Mouse (Mus musculus) cerebellum, adult 11 months (tissue): ENCODE results near the gene Zpr1.
"Not testable (repeated sequence)": the region's sequence is repeated elsewhere in the genome, so short reads cannot be mapped to it uniquely, and the experiment has no call there.

ENCODE experiments used
- DNase-seq: peaks from one replicate; pipeline ENCODE4 v3.0.0; 2022

Zpr1 gene

GRCm38 (mm10) chr9:46268343-46268873, 4.5 kb upstream of the Zpr1 start, which contains the start of gene Apoa5:
Gene Apoa5 (plus strand): TSS chr9:46268633.
- DNase-seq, result no peak

DNA sequence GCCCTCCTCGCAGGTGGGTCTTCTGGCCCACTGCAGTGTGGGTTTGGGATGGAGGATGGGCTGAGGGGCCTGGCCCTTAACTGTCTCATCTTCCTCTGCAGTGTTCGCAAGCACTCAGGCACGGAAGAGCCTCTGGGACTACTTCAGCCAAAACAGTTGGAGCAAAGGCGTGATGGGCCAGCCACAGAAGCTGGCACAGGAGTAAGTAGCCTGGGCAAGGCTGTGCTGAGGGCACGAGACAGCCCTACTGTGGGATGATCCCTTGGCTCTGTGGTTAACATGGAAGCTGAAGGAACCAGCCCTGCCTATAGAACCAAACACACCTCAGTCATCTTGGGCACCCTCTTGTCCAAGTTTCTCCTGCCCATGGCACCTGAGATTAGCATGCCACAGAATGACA, 3.7 kb upstream of the Zpr1 start:
- DNase-seq, result no peak

- DNase-seq, result no peak
These were observed 2.1 kb upstream of the Zpr1 start for GRCm38 (mm10) chr9:46270782-46271181.

DNA sequence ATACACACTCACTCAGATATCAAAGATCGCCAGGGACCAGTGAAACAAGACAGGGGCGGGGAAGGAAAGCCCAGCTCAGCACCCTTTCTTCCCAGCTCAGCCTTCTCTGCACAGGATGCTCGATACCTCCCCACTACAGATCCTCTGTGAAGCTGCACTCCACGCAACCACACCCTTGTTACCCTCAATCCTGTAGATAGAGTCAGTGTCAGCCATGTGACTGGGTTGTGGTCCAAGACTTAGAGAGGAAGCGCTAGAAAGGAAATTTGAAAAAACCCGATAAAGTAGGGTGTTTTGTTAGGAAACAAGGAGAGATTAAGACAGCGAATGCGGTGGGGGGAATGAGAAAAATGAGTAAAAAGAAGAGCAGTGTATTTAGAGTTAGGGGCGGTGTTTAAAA, 794 bp upstream of the Zpr1 start:
- DNase-seq, result no peak

- no peak for DNase-seq
These were observed 1.6 kb downstream of the Zpr1 start for GRCm38 (mm10) chr9:46274494-46274893.

DNA sequence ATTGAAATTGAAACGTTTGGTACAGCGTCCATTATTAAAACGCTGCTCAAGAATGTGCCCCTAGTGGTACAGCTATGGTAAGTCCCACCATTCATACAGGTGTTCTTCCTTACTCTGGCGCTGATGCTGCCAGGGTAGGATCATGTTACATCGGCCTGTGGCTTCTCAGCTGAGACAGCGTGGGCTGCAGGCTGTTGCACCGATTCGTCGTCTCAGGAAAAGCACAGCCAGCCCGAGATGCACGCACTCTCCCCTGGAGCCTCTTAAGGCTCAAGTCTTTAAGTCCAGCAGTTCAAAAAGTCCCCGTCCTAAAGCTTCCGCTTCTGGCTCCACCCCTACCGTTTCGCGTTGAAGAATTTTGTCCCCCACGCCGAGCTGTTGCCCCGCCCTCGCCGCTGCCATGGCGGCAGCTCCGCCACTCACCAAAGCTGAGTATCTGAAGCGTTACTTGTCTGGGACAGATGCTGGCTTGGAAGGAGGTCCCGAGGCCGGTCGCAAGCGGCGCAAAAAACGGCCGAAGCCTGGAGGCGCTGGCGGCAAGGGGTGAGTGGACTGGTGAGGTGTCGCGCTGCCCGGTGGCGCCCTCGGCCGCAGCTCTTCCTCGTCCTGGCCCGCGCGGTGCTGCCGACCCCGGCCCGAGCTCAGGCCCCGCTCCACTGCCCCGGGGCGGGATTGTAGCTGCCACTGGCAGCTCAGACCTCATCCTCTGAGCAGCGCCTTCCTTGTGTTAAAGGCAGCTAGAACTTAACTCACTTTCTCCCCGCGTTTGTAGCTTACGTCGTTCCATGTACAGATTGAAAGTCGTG, 10.0 kb downstream of the Zpr1 start, which contains the start of gene Bud13:
Gene Bud13 (plus strand): TSS at position 378 of the 806 bp plus-strand sequence.
- peak; percentile 88 for DNase-seq

DNA sequence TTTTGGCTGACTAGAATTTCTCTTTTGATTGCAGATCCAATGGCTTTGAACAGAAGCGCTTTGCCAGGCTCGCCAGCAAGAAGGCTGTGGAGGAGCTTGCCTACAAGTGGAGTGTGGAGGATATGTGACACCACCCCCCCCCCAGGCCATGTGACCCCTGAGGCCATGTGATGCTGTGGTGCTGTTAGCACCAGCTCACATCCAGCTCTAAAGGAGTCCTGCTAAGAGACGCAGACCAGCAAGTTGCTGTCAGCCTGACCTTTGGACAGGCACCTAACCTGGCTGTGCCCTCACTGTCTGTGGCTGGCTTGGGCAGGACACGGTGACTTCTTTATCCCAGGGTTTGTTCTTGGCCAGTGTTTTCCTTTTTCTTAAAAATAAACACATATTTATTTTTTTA, 25.5 kb downstream of the Zpr1 start:
- no peak for DNase-seq

- peak; percentile 27 for DNase-seq
These were observed 29.3 kb downstream of the Zpr1 start for GRCm38 (mm10) chr9:46302142-46302541.

GRCm38 (mm10) chr9:46309121-46309520, 36.3 kb downstream of the Zpr1 start:
- no peak for DNase-seq

- peak; percentile 78 for DNase-seq
These were observed 41.6 kb downstream of the Zpr1 start for GRCm38 (mm10) chr9:46314507-46314906.

GRCm38 (mm10) chr9:46314921-46315320, 42.1 kb downstream of the Zpr1 start:
- no peak for DNase-seq

- DNase-seq, result no peak
These were observed 43.0 kb downstream of the Zpr1 start for GRCm38 (mm10) chr9:46315807-46316365.

DNA sequence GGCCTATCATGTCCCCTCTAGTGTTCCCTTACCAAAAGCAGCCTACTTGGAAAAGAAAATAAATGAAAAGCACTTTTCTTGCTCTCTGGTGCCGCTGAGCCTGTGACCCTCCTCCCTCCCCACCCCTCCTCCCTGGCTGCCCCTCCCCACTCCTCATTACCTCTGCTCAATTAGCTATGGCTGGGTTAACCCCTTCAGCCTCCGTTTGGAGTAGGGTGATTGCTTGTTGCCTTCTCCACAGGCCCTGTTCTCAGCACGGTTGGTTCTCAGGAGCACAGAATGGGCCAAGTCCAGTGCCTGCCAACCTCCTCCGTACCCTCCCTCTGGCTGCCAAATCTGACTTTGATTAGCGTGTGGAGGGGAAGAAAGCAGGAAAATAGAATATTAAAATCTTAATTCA, 43.5 kb downstream of the Zpr1 start:
- no peak for DNase-seq

DNA sequence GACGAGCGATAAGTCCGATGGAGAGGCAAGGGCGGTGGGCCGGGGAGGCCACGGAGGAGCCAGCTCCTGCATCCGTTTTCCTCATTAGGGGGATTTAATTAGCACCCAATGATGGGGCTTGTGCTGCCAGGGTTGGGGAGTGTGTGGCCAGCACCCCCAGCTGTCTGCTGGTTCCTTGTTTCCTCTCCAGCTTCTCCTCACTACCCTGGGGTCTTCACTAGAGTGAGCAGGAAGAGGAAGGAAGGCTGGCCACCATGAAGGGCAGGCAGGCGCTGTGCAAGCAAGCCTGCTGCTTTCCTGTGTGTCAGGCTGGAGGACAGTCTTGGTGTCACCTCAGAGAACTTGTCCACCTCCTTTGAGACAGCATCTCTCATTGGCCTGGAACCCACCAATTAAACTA, 44.0 kb downstream of the Zpr1 start:
- no peak for DNase-seq

- no peak for DNase-seq
These were observed 45.1 kb downstream of the Zpr1 start for GRCm38 (mm10) chr9:46317957-46318356.

GRCm38 (mm10) chr9:46319886-46320285, 47.0 kb downstream of the Zpr1 start, which contains the start of gene 4931429L15Rik:
Gene 4931429L15Rik (minus strand): TSS chr9:46319986.
- not testable (repeated sequence) for DNase-seq

GRCm38 (mm10) chr9:46320461-46320860, 47.6 kb downstream of the Zpr1 start:
- no peak for DNase-seq

- no peak for DNase-seq
These were observed 54.0 kb downstream of the Zpr1 start for GRCm38 (mm10) chr9:46326694-46327405.

GRCm38 (mm10) chr9:46327706-46328571, 55.1 kb downstream of the Zpr1 start:
- DNase-seq, result peak; percentile 44

DNA sequence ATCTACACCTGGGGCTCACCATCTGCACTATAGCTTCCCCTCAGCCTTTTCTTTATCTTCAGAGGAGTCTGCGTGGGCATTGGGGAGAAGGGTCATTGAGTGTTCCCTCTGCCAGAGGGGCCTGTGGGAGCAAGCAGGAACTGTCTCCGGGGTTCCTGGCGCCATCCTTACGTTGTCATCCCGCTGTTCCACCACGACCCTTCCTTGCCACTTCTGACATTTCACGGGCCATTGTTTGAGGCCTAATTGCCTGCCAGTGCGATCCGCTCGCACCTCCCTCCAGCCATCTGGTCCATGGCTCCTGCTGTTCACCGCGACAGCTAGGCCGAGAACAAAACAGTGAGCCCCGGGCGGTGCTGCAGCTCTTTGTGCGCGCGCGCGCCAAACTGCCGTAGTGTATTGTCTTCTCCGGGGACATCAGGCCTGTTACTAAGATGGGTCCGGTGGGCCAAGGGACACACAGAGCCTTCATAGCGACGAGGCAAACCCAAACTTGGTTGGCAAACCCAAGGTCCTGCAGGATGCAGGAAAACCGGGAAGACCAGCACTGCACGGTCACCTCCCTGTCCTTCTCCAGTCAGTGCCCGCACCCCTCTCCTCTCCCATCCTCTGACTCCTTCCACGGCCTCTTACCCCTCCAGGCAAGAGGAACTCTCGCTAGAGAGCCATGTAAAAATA, 55.8 kb downstream of the Zpr1 start:
- peak; percentile 88 for DNase-seq

- peak; percentile 35 for DNase-seq
These were observed 56.4 kb downstream of the Zpr1 start for GRCm38 (mm10) chr9:46329250-46329648.
